Mouse (Mus musculus) right cerebral cortex, postnatal 36 days (tissue): ENCODE results near the gene Hey2.

ENCODE experiments used
- DNase-seq, 2 experiments: peaks; one replicate each; pipeline ENCODE4 v3.0.0; 2022; ENCODE audit warnings: low spot score in 2 of 2, mixed read lengths in 1 of 2

Gene Hey2

DNA sequence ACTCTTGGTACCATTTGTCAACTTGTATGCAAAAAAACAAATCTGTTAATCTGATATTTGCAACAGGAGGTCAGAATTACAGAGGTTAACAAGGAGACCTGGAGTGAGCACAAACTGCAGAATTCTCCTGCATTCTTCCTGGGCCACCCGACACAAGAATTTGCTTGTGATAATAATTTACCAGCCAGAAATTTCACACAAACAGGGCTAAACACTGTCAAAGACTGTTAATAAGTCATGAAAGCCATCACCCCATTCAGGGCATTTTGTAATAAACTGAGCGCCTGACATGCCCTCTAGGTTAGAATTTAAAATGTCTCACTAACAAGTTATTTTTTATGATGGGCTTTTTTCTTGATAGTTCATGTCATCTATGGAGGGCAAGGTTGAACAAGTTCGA, 51.6 kb downstream of the Hey2 start:
- DNase-seq, result no peak

DNA sequence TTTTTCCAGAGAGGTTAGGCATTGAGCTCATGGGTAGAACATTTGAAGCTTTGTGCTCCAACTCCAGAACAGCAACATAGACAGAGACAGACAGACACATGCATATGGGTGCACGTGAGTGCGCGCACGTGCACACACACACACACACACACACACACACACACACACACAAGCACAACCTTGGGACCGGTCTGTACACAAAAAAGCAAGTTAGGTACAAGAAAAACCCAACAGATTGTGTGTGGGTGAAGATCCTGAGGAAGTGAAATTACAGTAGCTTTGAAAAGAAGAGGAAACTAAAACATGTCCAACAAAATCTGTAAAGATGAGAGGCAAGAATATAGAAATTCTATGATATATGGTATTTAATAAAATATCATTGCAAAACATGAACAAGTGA, 53.1 kb downstream of the Hey2 start:
- no peak for DNase-seq

DNA sequence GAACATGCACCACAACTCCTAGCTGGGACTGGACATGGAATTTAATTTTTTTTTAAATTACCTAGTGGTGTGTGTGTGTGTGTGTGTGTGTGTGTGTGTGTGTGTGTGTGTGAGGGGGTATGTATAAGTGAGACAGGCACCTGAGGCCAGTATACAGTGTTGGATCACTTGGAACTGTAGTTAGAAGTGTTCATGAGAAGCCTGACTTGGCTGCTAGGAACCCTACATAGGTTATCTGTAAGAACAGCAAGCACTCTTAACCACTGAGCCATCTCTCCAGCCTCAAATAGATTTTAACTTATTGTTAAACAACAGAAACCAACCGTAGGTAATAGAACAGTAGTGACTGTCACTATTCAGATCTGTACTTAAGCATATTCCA, 54.3 kb downstream of the Hey2 start:
- no peak for DNase-seq

DNA sequence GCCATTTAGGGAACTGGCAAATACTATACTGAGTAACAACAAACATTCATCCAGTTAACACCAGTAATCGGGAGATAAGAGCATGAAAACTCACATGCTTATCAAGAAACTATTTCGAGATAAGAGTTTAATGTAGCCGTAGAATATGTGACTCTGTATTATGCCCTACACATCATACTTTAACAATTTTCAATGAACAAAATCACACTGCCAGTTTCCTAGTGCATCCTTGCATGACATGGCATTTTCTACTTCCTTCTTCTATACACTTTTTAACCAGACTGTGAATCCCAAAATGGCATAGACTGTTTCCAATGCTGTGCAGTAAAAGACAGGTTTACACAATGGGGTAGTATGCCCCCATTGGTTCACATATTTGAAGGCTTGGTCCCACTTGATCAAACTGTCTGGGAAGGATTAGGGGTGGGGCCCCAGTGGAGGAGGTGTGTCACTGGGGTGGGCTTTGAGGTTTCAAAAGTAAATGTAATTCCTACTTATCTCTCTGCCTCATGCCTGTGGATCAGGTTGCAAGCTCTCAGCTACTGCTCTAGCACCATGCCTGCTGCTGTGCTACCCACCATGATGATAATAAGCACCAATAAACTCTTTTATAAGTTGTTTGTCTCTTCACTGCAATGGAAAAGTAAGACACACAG, 54.8 kb downstream of the Hey2 start:
- DNase-seq, result no peak

DNA sequence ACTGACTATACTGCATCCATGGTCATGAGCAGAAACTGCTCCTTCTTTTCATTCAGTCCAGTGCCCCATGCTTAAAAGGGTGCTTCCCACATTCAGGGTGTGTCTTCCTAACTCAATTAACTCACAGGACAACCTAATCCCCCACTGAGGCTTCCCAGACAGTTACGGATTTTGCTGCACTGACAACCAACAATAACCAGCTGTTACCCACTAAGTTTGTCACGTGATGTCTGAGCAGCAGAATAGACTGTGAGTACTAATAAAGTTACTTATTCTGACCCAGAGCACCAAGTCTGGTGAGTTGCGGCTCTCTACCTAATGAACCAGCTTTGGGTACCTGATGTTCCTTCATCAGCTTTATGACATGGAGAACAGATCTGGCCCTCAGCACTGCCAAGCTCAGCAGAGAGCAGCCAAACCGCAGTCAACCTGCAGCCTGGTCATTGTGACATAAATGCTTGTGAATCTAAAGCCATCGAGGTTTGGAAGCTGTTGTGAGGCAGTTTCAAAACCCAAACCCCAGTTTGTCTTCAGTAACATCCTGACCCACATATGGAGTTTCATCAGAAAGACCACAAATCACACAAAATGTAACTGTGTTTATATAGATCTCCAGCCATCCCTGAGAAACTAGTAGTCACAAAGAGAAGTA, 56.4 kb downstream of the Hey2 start:
- no peak for DNase-seq
